Mouse (Mus musculus) liver, embryonic 14.5 days (tissue): ENCODE results near the gene 2610008E11Rik. TPM values are rescaled to one million over a fixed set of nuclear protein-coding genes. Genes with fewer than 3 reads are reported as not detected.
A peak's percentile ranks its signal among the peaks of the same experiment; 100 is the strongest.

Source experiments
- ATAC-seq: fragments of 200-750 bp; cut with Nextera tagmentation; 2 replicates; pipeline ENCODE4 v1.8.0; 2017; ENCODE audit warnings: moderate number of reproducible peaks, mild to moderate bottlenecking, moderate library complexity; ENCODE audit not compliant: insufficient read depth
- DNase-seq, 3 experiments: peaks; one replicate each; pipeline ENCODE4 v3.0.0-alpha.2; 2012 to 2013; ENCODE audit warnings: low read depth in 3 of 3, low spot score in 3 of 3
- H3K27ac ChIP-seq: fragments of 300-500 bp; sonication (generic); 2 replicates; pipeline ENCODE4 v1.5.1; 2014; ENCODE audit warnings: moderate library complexity, mild to moderate bottlenecking, control low read depth, inconsistent platforms
- H3K27me3 ChIP-seq: fragments of 300-500 bp; sonication (generic); 2 replicates; pipeline ENCODE4 v1.6.1; 2014; ENCODE audit warnings: mild to moderate bottlenecking, low read length, moderate library complexity; ENCODE audit not compliant: control insufficient read depth, insufficient read depth
- H3K36me3 ChIP-seq: fragments of 300-500 bp; sonication (generic); replicated peaks from 2 replicates; pipeline ENCODE4 v1.6.1; 2014; ENCODE audit warnings: low read depth; ENCODE audit not compliant: control insufficient read depth, insufficient read depth
- H3K4me1 ChIP-seq, 2 experiments: fragments of 200-500 bp in 1 of 2; fragments of 300-500 bp in 1 of 2; sonication (generic) in 1 of 2; replicated peaks; 2 replicates each; pipeline ENCODE4 v1.6.1; 2012 to 2014; ENCODE audit warnings: antibody characterized with exemption in 1 of 2, inconsistent platforms in 1 of 2, low read length in 1 of 2; ENCODE audit not compliant: control insufficient read depth in 2 of 2, insufficient read depth in 2 of 2
- H3K4me2 ChIP-seq: fragments of 300-500 bp; sonication (generic); 2 replicates; pipeline ENCODE4 v1.6.1; 2014; ENCODE audit warnings: low read depth, mild to moderate bottlenecking, control low read depth, moderate library complexity
- H3K4me3 ChIP-seq, 2 experiments: fragments of 200-500 bp in 1 of 2; fragments of 300-500 bp in 1 of 2; sonication (generic) in 1 of 2; 2 replicates each; pipeline ENCODE4 v1.5.1; 2012 to 2014; ENCODE audit warnings: low read depth in 2 of 2, low read length in 2 of 2, mild to moderate bottlenecking in 2 of 2, control low read depth in 1 of 2, inconsistent platforms in 1 of 2, moderate library complexity in 1 of 2; ENCODE audit not compliant: insufficient read depth in 1 of 2
- H3K9ac ChIP-seq: fragments of 300-500 bp; sonication (generic); replicated peaks from 2 replicates; pipeline ENCODE4 v1.6.1; 2014; ENCODE audit warnings: mild to moderate bottlenecking, control low read depth, moderate library complexity
- H3K9me3 ChIP-seq: fragments of 300-500 bp; sonication (generic); 2 replicates; pipeline ENCODE4 v1.6.1; 2016; ENCODE audit warnings: low read length, mixed read lengths; ENCODE audit not compliant: control insufficient read depth
- CTCF ChIP-seq: IDR thresholded peaks from 2 replicates; pipeline ENCODE4 v1.5.1; 2016; ENCODE audit warnings: antibody characterized with exemption, low read depth, control low read depth
- EP300 ChIP-seq: IDR thresholded peaks from 2 replicates; pipeline ENCODE4 v1.6.1; 2016; ENCODE audit warnings: antibody characterized with exemption, low read depth
- WGBS: fragments of 180-500 bp; shearing (Covaris S2); extraction: QIAGEN DNeasy Blood & Tissue Kit; methylation state at CpG from one replicate; pipeline ENCODE4 v1.1.7; 2014; ENCODE audit not compliant: insufficient replicate concordance; 5-methylcytosine and 5-hydroxymethylcytosine counted together
- polyA plus RNA-seq, 2 experiments: library from polyadenylated mRNA; depleted of rRNA in 1 of 2; stranded (reverse) in 1 of 2; unstranded in 1 of 2; fragments of >200 nt; fragmentation: Nextera tagmentation in 1 of 2; extraction: Ambion mirVana in 1 of 2; gene quantifications; 2 replicates each; pipeline versions ENCODE4 v1.2.1 to v1.2.3; 2012 to 2014

2610008E11Rik gene
- polyA plus RNA-seq (2012; rRNA removed) (0.61 and 1.4 TPM in 2 replicates), polyA plus RNA-seq (2014; fragmentation: Nextera tagmentation; extraction: Ambion mirVana) (2.7 and 3.4 TPM in 2 replicates)

GRCm38 (mm10) chr10:79097161-79097754 lies at the start of gene 2610008E11Rik:
2610008E11Rik (minus strand) TSS chr10:79097600.
- peak; percentile 100 for ATAC-seq
- Histone ChIP-seq H3K27ac (peak within 1 kb of the TSS; percentile 32), H3K4me1 (peaks cover 0 to 3% of the 10 kb centered on the region in 2 experiments; a peak in 3 of 4 replicates), H3K36me3 (no peaks in the 10 kb centered on the region), H3K4me2 (peak within 1 kb of the TSS; percentile 66), H3K27me3 (no peaks in the 10 kb centered on the region), H3K9ac (peak within 1 kb of the TSS; percentile 82), H3K4me3 (peak within 1 kb of the TSS; percentile 80 to 98), H3K9me3 (no peaks in the 10 kb centered on the region)
- no peak for TF ChIP-seq CTCF
- TF ChIP-seq EP300 = no peak
- peak; percentile 86 to 89 (median 88) for DNase-seq
- under 1% methylated on average over 36 of the region's 36 CpGs for WGBS

DNA sequence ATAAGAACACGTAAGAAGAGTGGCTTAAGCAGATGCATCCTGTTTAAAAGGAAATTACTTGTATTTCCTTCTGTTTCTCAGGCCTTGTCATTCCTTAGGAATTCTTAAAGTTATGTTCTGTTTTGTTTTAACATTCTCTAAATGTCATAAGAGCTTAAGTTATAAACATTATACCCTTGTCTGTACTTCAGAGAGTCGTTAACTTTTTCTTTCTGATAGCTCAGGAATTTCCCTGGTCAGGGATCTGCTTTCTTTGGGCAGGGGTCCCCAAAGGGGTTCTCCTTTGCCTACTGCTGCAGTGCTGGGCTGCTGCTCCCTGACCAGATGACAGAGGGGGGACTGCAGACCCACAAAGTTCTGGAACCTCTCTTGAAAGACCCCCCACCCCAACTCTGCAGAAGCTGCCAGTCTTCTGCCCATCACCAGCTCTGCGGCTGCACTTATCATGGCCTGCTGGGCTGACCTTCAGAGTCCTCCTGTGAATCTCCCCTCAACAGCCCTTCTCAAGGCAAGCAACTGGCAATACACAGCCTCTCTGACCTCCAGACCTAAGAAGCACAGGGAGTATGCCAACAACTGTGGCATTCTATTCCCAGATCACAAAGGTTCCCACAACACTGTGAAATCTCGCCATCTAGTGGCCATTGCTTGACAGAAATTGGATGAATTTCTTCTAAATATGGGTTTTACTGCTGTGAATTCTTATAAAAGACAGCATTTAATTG lies 18.9 kb upstream of the 2610008E11Rik start:
- ATAC-seq (no peak), DNase-seq (peak in 1 of 3 experiments; percentile 13)
- no peak overlapping the region for H3K9ac ChIP-seq
- H3K4me2 ChIP-seq = no peak overlapping the region
- TF ChIP-seq CTCF = peak; percentile 63
- no peak for TF ChIP-seq EP300
- no peaks in the 10 kb centered on the region for H3K4me1 ChIP-seq
- no peak overlapping the region for H3K4me3 ChIP-seq
- H3K36me3 ChIP-seq = no peaks in the 10 kb centered on the region
- H3K9me3 ChIP-seq = no peaks in the 10 kb centered on the region
- H3K27ac ChIP-seq = no peak overlapping the region
- WGBS = 36% methylated on average over 4 of the region's 4 CpGs
- H3K27me3 ChIP-seq = no peaks in the 10 kb centered on the region

DNA sequence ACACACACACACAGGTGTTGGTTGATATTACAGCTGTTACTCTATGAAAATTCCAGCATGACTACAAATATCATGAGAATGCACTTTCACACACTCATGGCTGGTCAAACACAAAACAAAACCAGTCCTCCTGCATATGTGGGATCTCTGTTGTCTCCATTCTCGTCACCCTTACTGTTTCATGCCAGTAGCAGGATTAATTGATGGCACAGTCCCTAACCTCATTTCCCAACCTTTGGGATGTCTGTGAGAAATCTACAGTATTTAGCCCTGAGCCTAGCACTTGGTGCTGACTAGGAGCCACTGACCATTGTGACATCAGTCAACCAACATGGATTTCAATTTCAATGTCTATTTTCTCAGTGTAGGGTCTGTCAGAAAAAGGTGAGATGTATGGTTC lies 17.7 kb upstream of the 2610008E11Rik start:
- Histone ChIP-seq H3K4me2 (no peak overlapping the region), H3K4me3 (no peak overlapping the region), H3K27me3 (no peaks in the 10 kb centered on the region), H3K27ac (no peak overlapping the region), H3K9me3 (no peaks in the 10 kb centered on the region), H3K36me3 (no peaks in the 10 kb centered on the region), H3K9ac (no peak overlapping the region), H3K4me1 (no peaks in the 10 kb centered on the region)
- ATAC-seq (no peak), DNase-seq (no peak)
- TF ChIP-seq EP300 = no peak
- no peak for TF ChIP-seq CTCF
- 32% methylated on average over 1 of the region's 1 CpGs for WGBS

GRCm38 (mm10) chr10:79110482-79110881 lies 13.1 kb upstream of the 2610008E11Rik start:
- Histone ChIP-seq H3K4me3 (no peak overlapping the region), H3K9ac (no peak overlapping the region), H3K4me1 (peaks cover 0 to 9% of the 10 kb centered on the region in 2 experiments; a peak in 3 of 4 replicates), H3K27ac (no peak overlapping the region), H3K9me3 (no peaks in the 10 kb centered on the region), H3K4me2 (no peak overlapping the region), H3K36me3 (no peaks in the 10 kb centered on the region), H3K27me3 (no peaks in the 10 kb centered on the region)
- DNase-seq = no peak
- ATAC-seq = no peak
- TF ChIP-seq CTCF (no peak), EP300 (no peak)
- WGBS = 62% methylated on average over 5 of the region's 5 CpGs

DNA sequence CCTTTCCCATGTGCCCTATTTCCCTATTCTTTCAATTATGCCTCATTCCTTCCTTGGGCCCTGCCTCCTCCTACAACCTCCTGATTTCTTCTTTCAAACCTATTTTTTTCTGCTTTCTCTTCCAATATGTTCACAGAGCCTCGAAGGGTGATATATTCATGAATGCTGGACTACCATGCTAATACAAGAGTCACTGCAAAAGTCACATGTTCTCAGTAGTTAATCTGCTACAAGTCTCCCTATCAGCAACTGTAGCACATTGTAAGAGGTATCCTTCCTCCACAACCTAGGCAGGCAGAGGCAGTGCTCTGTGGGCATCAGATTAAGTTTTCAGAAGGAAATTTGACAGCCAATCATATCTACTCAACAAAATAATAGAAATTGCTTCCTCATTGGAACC lies 11.8 kb upstream of the 2610008E11Rik start:
- Histone ChIP-seq H3K9me3 (no peaks in the 10 kb centered on the region), H3K4me1 (peaks cover 0 to 9% of the 10 kb centered on the region in 2 experiments; a peak in 3 of 4 replicates), H3K9ac (no peak overlapping the region), H3K4me2 (no peak overlapping the region), H3K4me3 (no peak overlapping the region), H3K27ac (no peak overlapping the region), H3K36me3 (no peaks in the 10 kb centered on the region), H3K27me3 (no peaks in the 10 kb centered on the region)
- WGBS = 36% methylated on average over 1 of the region's 1 CpGs
- DNase-seq = no peak
- TF ChIP-seq EP300 (no peak), CTCF (no peak)
- no peak for ATAC-seq
